Mouse (Mus musculus): Measurements from ENCODE around the gene Trim34b. TPM values are rescaled to one million over a fixed set of nuclear protein-coding genes. Genes with fewer than 3 reads are reported as not detected.
"Not testable (repeated sequence)": the region's sequence is repeated elsewhere in the genome, so short reads cannot be mapped to it uniquely, and the experiment has no call there.

Gene Trim34b
- polyA plus RNA-seq (2014; fragmentation: Nextera tagmentation; extraction: Ambion mirVana): not detected in 2 replicates

DNA sequence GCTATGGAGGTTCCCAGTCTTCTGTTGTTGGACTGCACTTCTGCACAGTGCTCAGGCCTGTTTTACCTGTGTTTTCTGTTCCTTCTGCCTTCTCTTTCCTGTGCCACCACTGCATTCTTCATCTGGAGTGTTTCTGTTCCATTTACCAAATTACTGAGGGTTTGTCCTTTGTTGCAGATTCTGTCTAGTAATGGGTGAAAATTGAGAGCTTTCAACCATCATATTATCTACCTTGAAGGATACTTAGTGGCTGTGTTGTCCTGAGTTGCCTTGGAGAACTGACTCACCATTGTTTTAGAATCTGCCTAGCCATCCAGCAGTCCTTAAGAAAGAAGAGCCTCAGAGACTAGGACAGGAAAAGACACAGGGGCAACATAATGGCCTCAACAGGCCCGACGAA lies at the start of gene Trim34b:
Gene Trim34b, plus strand, starts transcription at position 301 of the 400 bp plus-strand sequence.
- not testable (repeated sequence) for H3K9ac ChIP-seq (ENCODE audit: low read length); H3K4me1 ChIP-seq (ENCODE audit: control insufficient read depth, insufficient read depth, low read length); H3K27ac ChIP-seq (ENCODE audit: low read depth, low read length); DNase-seq (ENCODE audit: low spot score); H3K36me3 ChIP-seq (ENCODE audit: control insufficient read depth, insufficient read depth, low read length); ATAC-seq (ENCODE audit: insufficient read depth, low FRiP score, low TSS enrichment); H3K4me3 ChIP-seq (ENCODE audit: low read depth, low read length); H3K27me3 ChIP-seq (ENCODE audit: control insufficient read depth, insufficient read depth, low read length); H3K9me3 ChIP-seq (ENCODE audit: control insufficient read depth, low read length); H3K4me2 ChIP-seq (ENCODE audit: low read depth)
- 100% methylated on average over 2 of the region's 2 CpGs for WGBS

DNA sequence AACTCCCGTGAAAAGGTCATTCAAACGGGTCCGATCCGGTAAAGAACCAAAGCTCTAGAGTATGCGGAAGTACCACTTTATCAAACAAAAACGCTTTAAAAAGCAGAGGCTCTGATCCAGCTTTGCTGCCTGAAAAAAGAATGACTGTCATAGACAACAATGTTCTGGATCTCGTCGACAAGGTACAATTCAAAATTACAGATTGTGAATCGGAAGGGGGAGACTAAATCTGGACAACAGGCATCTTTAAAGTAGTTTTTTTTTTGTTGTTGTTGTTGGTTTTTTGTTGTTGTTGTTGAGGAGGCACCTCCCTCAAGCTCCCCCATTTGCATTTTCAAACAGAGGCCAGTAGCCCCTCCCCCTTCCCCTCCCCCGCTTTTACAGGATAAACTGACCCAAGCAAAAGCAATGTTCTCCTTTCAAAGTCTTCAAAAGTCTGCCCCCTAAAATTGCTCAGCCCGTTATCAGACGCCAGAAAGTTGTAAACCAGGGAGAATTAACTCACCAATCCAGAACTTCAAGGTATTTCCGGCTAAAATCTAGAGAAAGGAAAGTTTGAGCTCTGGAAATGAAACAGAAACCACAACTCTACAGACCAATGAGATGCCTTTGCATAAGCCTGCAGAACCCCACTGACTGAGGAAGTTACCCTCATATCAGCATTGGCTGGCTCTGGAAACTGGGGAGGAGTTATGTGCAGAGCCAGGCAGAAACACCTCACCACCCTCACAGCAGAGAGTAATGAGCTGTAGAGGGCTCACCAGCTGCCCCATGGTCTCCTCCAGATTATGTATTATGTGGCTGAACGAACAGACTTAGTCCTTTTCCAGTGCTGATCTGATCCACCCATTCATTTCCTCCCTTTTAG lies 41.5 kb upstream of the Trim34b start, which contains the start of gene Trim5:
Gene Trim5, minus strand, starts transcription at position 519 of the 868 bp plus-strand sequence.
- ATAC-seq (ENCODE audit: insufficient read depth, low FRiP score, low TSS enrichment); H3K4me3 ChIP-seq (ENCODE audit: low read depth, low read length); H3K36me3 ChIP-seq (ENCODE audit: control insufficient read depth, insufficient read depth, low read length); H3K9me3 ChIP-seq (ENCODE audit: control insufficient read depth, low read length); H3K27ac ChIP-seq (ENCODE audit: low read depth, low read length); H3K4me1 ChIP-seq (ENCODE audit: control insufficient read depth, insufficient read depth, low read length); H3K4me2 ChIP-seq (ENCODE audit: low read depth); DNase-seq (ENCODE audit: low spot score); H3K27me3 ChIP-seq (ENCODE audit: control insufficient read depth, insufficient read depth, low read length); H3K9ac ChIP-seq (ENCODE audit: low read length): not testable (repeated sequence)
- WGBS: 44% methylated on average over 14 of the region's 14 CpGs

DNA sequence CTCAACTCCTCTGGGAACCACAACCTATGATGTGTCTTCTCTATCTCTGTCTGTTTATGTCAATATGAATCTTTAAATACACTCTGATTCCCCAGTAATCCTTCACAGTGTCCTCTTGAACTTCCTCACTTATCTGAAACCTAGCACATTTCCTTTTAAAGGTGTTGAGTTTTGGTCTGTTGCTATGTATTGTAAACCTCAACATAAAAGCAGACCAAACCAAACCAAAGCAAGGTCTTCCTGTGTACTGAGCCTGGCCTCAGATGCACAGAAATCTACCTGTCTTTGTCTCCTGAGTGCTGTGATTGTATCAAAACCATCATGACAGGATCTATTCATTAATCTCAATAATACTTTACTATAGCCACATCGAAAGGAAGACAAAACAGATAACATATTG lies 38.6 kb upstream of the Trim34b start:
- no peak overlapping the region for H3K9ac ChIP-seq (ENCODE audit: low read length)
- 88% methylated on average over 1 of the region's 1 CpGs for WGBS
- no peak for ATAC-seq (ENCODE audit: insufficient read depth, low FRiP score, low TSS enrichment)

GRCm38 (mm10) chr7:104291638-104292400 lies 37.5 kb upstream of the Trim34b start:
- DNase-seq (ENCODE audit: low spot score) (no peak), ATAC-seq (ENCODE audit: insufficient read depth, low FRiP score, low TSS enrichment) (no peak)
- H3K9ac ChIP-seq (ENCODE audit: low read length): no peak overlapping the region
- no peaks in the 10 kb centered on the region for H3K4me1 ChIP-seq (ENCODE audit: control insufficient read depth, insufficient read depth, low read length)
- H3K4me3 ChIP-seq (ENCODE audit: low read depth, low read length): no peak overlapping the region
- no peaks in the 10 kb centered on the region for H3K36me3 ChIP-seq (ENCODE audit: control insufficient read depth, insufficient read depth, low read length)
- no peaks in the 10 kb centered on the region for H3K9me3 ChIP-seq (ENCODE audit: control insufficient read depth, low read length)
- 79% methylated on average over 5 of the region's 5 CpGs for WGBS
- no peaks in the 10 kb centered on the region for H3K27me3 ChIP-seq (ENCODE audit: control insufficient read depth, insufficient read depth, low read length)
- H3K4me2 ChIP-seq (ENCODE audit: low read depth): no peak overlapping the region
- H3K27ac ChIP-seq (ENCODE audit: low read depth, low read length): no peak overlapping the region

More for the DNA sequence above, 38.6 kb upstream of the Trim34b start:
- no peak for DNase-seq (ENCODE audit: low spot score)
- Histone ChIP-seq H3K4me1 (ENCODE audit: control insufficient read depth, insufficient read depth, low read length) (no peaks in the 10 kb centered on the region), H3K9me3 (ENCODE audit: control insufficient read depth, low read length) (no peaks in the 10 kb centered on the region), H3K27me3 (ENCODE audit: control insufficient read depth, insufficient read depth, low read length) (no peaks in the 10 kb centered on the region), H3K4me2 (ENCODE audit: low read depth) (no peak overlapping the region), H3K4me3 (ENCODE audit: low read depth, low read length) (no peak overlapping the region), H3K27ac (ENCODE audit: low read depth, low read length) (no peak overlapping the region), H3K36me3 (ENCODE audit: control insufficient read depth, insufficient read depth, low read length) (no peaks in the 10 kb centered on the region)

- DNase-seq (ENCODE audit: low spot score): peak; percentile 23
- Histone ChIP-seq H3K9me3 (ENCODE audit: control insufficient read depth, low read length) (no peaks in the 10 kb centered on the region), H3K4me1 (ENCODE audit: control insufficient read depth, insufficient read depth, low read length) (no peaks in the 10 kb centered on the region), H3K36me3 (ENCODE audit: control insufficient read depth, insufficient read depth, low read length) (no peaks in the 10 kb centered on the region), H3K27me3 (ENCODE audit: control insufficient read depth, insufficient read depth, low read length) (no peaks in the 10 kb centered on the region), H3K9ac (ENCODE audit: low read length) (no peak overlapping the region), H3K4me3 (ENCODE audit: low read depth, low read length) (peak overlapping the region; percentile 12; the same call in 1 of the 2 replicates), H3K27ac (ENCODE audit: low read depth, low read length) (no peak overlapping the region), H3K4me2 (ENCODE audit: low read depth) (peak overlapping the region; percentile 26)
- ATAC-seq (ENCODE audit: insufficient read depth, low FRiP score, low TSS enrichment): no peak
- WGBS: 22% methylated on average over 15 of the region's 15 CpGs
These were observed 14.4 kb upstream of the Trim34b start for GRCm38 (mm10) chr7:104314796-104315353.

GRCm38 (mm10) chr7:104315369-104316080 lies 13.7 kb upstream of the Trim34b start, which contains the start of gene Trim12a:
Gene Trim12a, minus strand, starts transcription at chr7:104315466.
- H3K4me2 ChIP-seq (ENCODE audit: low read depth): peak within 1 kb of the TSS; percentile 26
- H3K4me3 ChIP-seq (ENCODE audit: low read depth, low read length): peak within 1 kb of the TSS; percentile 12; the same call in 1 of the 2 replicates
- H3K27ac ChIP-seq (ENCODE audit: low read depth, low read length); H3K27me3 ChIP-seq (ENCODE audit: control insufficient read depth, insufficient read depth, low read length); DNase-seq (ENCODE audit: low spot score); H3K9ac ChIP-seq (ENCODE audit: low read length); ATAC-seq (ENCODE audit: insufficient read depth, low FRiP score, low TSS enrichment); H3K4me1 ChIP-seq (ENCODE audit: control insufficient read depth, insufficient read depth, low read length); H3K36me3 ChIP-seq (ENCODE audit: control insufficient read depth, insufficient read depth, low read length); H3K9me3 ChIP-seq (ENCODE audit: control insufficient read depth, low read length): not testable (repeated sequence)
- WGBS: 40% methylated on average over 4 of the region's 4 CpGs

- no peaks in the 10 kb centered on the region for H3K4me1 ChIP-seq (ENCODE audit: control insufficient read depth, insufficient read depth, low read length)
- H3K4me3 ChIP-seq (ENCODE audit: low read depth, low read length): no peak overlapping the region
- no peak overlapping the region for H3K4me2 ChIP-seq (ENCODE audit: low read depth)
- H3K9ac ChIP-seq (ENCODE audit: low read length): no peak overlapping the region
- ATAC-seq (ENCODE audit: insufficient read depth, low FRiP score, low TSS enrichment): no peak
- H3K9me3 ChIP-seq (ENCODE audit: control insufficient read depth, low read length): no peaks in the 10 kb centered on the region
- no peaks in the 10 kb centered on the region for H3K27me3 ChIP-seq (ENCODE audit: control insufficient read depth, insufficient read depth, low read length)
- no peaks in the 10 kb centered on the region for H3K36me3 ChIP-seq (ENCODE audit: control insufficient read depth, insufficient read depth, low read length)
- no peak overlapping the region for H3K27ac ChIP-seq (ENCODE audit: low read depth, low read length)
- 89% methylated on average over 9 of the region's 9 CpGs for WGBS
- DNase-seq (ENCODE audit: low spot score): no peak
These were observed 7.2 kb upstream of the Trim34b start for GRCm38 (mm10) chr7:104322028-104322427.

- not testable (repeated sequence) for H3K9me3 ChIP-seq (ENCODE audit: control insufficient read depth, low read length); ATAC-seq (ENCODE audit: insufficient read depth, low FRiP score, low TSS enrichment); H3K4me3 ChIP-seq (ENCODE audit: low read depth, low read length); H3K9ac ChIP-seq (ENCODE audit: low read length); H3K4me1 ChIP-seq (ENCODE audit: control insufficient read depth, insufficient read depth, low read length); H3K27me3 ChIP-seq (ENCODE audit: control insufficient read depth, insufficient read depth, low read length); DNase-seq (ENCODE audit: low spot score); H3K4me2 ChIP-seq (ENCODE audit: low read depth); H3K36me3 ChIP-seq (ENCODE audit: control insufficient read depth, insufficient read depth, low read length); H3K27ac ChIP-seq (ENCODE audit: low read depth, low read length)
- WGBS: 78% methylated on average over 3 of the region's 3 CpGs
These were observed 6.3 kb downstream of the Trim34b start for GRCm38 (mm10) chr7:104335547-104335946.

Measured in neural tube, embryonic 11.5 days (tissue).